Mouse (Mus musculus) skeletal muscle tissue, postnatal 0 days (tissue): ENCODE data around the gene Tcp11l1. TPM values are rescaled to one million over a fixed set of nuclear protein-coding genes. Genes with fewer than 3 reads are reported as not detected.

Experiments used
- polyA plus RNA-seq: library from polyadenylated mRNA; unstranded; fragments of >200 nt; fragmentation: Nextera tagmentation; extraction: Ambion mirVana; gene quantifications from 2 replicates; pipeline ENCODE4 v1.2.1, GENCODE M21; 2015

The Tcp11l1 gene
- 18.1 and 19.7 TPM in 2 replicates for polyA plus RNA-seq

GRCm38 (mm10) chr2:104711585-104712485 is at the start of gene Tcp11l1:
Tcp11l1 (minus strand) TSS chr2:104712169.

GRCm38 (mm10) chr2:104742741-104743064 is 30.7 kb upstream of the Tcp11l1 start, which contains the start of gene Depdc7:
Depdc7 (minus strand) TSS chr2:104742878.

GRCm38 (mm10) chr2:104716279-104716678 is 4.3 kb upstream of the Tcp11l1 start, which contains the start of gene Pin1rt1:
Pin1rt1 (minus strand) TSS chr2:104716379.

Other genes starting within 250 kb of the Tcp11l1 start
- gene Hipk3, start 217.7 kb downstream of the Tcp11l1 start, polyA plus RNA-seq = 21.7 and 26.6 TPM in 2 replicates
- 23.5 and 25.2 TPM in 2 replicates for gene Cstf3, start 121.6 kb downstream of the Tcp11l1 start, polyA plus RNA-seq
- not detected in 2 replicates for gene Pin1rt1, start 4.2 kb upstream of the Tcp11l1 start, polyA plus RNA-seq
- gene Depdc7, start 30.7 kb upstream of the Tcp11l1 start, polyA plus RNA-seq = 3.0 and 3.5 TPM in 2 replicates
- 3.4 and 4.1 TPM in 2 replicates for gene Qser1, start 104.6 kb upstream of the Tcp11l1 start, polyA plus RNA-seq
- gene Prrg4, start 137.7 kb upstream of the Tcp11l1 start, polyA plus RNA-seq = 0.40 and 0.66 TPM in 2 replicates
- 7.1 and 9.5 TPM in 2 replicates for gene Ccdc73, start 155.6 kb upstream of the Tcp11l1 start, polyA plus RNA-seq